Mouse (Mus musculus) ES-E14 (cell line): ENCODE data around the gene Slc7a9. TPM values are rescaled to one million over a fixed set of nuclear protein-coding genes. Genes with fewer than 3 reads are reported as not detected.

ENCODE experiments used
- DNase-seq: peaks from one replicate; pipeline ENCODE4 v3.0.0-alpha.2; 2013; ENCODE audit warnings: low read depth, low spot score
- H3K27ac ChIP-seq: 2 replicates; pipeline ENCODE4 v1.5.1; 2012; ENCODE audit warnings: low read depth, mild to moderate bottlenecking, low read length, moderate library complexity, mixed read lengths; ENCODE audit not compliant: poor library complexity, insufficient read depth, severe bottlenecking
- H3K36me3 ChIP-seq: 2 replicates; pipeline ENCODE4 v1.6.1; 2012; ENCODE audit warnings: mild to moderate bottlenecking, low read length, moderate library complexity, mixed read lengths; ENCODE audit not compliant: control insufficient read depth, poor library complexity, insufficient read depth, severe bottlenecking
- H3K4me1 ChIP-seq, 2 experiments: fragments of 150-350 bp in 1 of 2; sonication (generic) in 1 of 2; 2 replicates each; pipeline ENCODE4 v1.6.1; 2012; ENCODE audit warnings: low read length in 2 of 2, mild to moderate bottlenecking in 1 of 2, mixed read lengths in 1 of 2; ENCODE audit not compliant: control insufficient read depth in 2 of 2, insufficient read depth in 2 of 2, poor library complexity in 1 of 2
- H3K4me3 ChIP-seq, 2 experiments: fragments of 150-350 bp in 1 of 2; sonication (generic) in 1 of 2; 2 replicates each; pipeline ENCODE4 v1.5.1; 2012; ENCODE audit warnings: low read length in 2 of 2, low read depth in 1 of 2, mild to moderate bottlenecking in 1 of 2, mixed read lengths in 1 of 2; ENCODE audit not compliant: insufficient read depth in 1 of 2, poor library complexity in 1 of 2, severe bottlenecking in 1 of 2
- H3K9ac ChIP-seq: 2 replicates; pipeline ENCODE4 v1.6.1; 2012; ENCODE audit warnings: low read depth, mild to moderate bottlenecking, low read length, mixed read lengths; ENCODE audit not compliant: poor library complexity, insufficient read depth, severe bottlenecking
- H3K9me3 ChIP-seq: fragments of 150-350 bp; sonication (generic); 2 replicates; pipeline ENCODE4 v1.6.1; 2012; ENCODE audit warnings: low read depth, mild to moderate bottlenecking, low read length; ENCODE audit not compliant: control insufficient read depth, insufficient read depth
- CHD2 ChIP-seq: IDR thresholded peaks from 2 replicates; pipeline ENCODE4 v1.6.1; 2014; ENCODE audit warnings: mild to moderate bottlenecking, low read depth, low read length, inconsistent platforms
- HCFC1 ChIP-seq: IDR thresholded peaks from 2 replicates; pipeline ENCODE4 v1.6.1; 2012; ENCODE audit warnings: low read length, inconsistent platforms, borderline replicate concordance; ENCODE audit not compliant: insufficient read depth
- MAFK ChIP-seq: IDR thresholded peaks from 2 replicates; pipeline ENCODE4 v1.6.1; 2014; ENCODE audit warnings: mild to moderate bottlenecking, low read depth, low read length, inconsistent platforms; ENCODE audit not compliant: insufficient read depth
- ZC3H11A ChIP-seq: IDR thresholded peaks from 2 replicates; pipeline ENCODE4 v1.6.1; 2012; ENCODE audit warnings: low read depth, mild to moderate bottlenecking, inconsistent platforms, low read length, borderline replicate concordance
- ZNF384 ChIP-seq: IDR thresholded peaks from 2 replicates; pipeline ENCODE4 v1.6.1; 2012; ENCODE audit warnings: low read depth, low read length, inconsistent platforms
- in situ Hi-C, 2 experiments: fragments of 600-800 bp; cut with MboI; formaldehyde crosslinking; loops; one replicate each; pipeline ENCODE4 v1.15.1; 2025; ENCODE audit warnings: low sequenced_read_pairs in 2 of 2, inconsistent platforms in 1 of 2; ENCODE audit not compliant: unreplicated experiment in 2 of 2
- total RNA-seq: library from RNA; depleted of rRNA; stranded (reverse); fragments of 300-350 nt; gene quantifications from 2 replicates; pipeline ENCODE4 v1.2.3, GENCODE M21; 2012

The Slc7a9 gene
- total RNA-seq, 1 experiment, result 0.62 TPM

- in situ Hi-C loops, result no loop called here
- no peak for TF ChIP-seq ZNF384
- TF ChIP-seq ZC3H11A, result no peak
- TF ChIP-seq MAFK, result no peak
- no peak for TF ChIP-seq CHD2
- TF ChIP-seq HCFC1, result no peak
- peaks cover 2 to 3% of the 10 kb centered on the region in 2 experiments; a peak in 1 of 4 replicates for H3K4me1 ChIP-seq
- H3K9ac ChIP-seq, result no peak overlapping the region
- peaks cover 15% of the 10 kb centered on the region for H3K36me3 ChIP-seq
- no peaks in the 10 kb centered on the region for H3K9me3 ChIP-seq
- no peak overlapping the region for H3K27ac ChIP-seq
- H3K4me3 ChIP-seq, result no peak overlapping the region
- DNase-seq, result no peak
Measured at GRCm38 (mm10) chr7:35416654-35416948, 32.0 kb upstream of the Slc7a9 start.

DNA sequence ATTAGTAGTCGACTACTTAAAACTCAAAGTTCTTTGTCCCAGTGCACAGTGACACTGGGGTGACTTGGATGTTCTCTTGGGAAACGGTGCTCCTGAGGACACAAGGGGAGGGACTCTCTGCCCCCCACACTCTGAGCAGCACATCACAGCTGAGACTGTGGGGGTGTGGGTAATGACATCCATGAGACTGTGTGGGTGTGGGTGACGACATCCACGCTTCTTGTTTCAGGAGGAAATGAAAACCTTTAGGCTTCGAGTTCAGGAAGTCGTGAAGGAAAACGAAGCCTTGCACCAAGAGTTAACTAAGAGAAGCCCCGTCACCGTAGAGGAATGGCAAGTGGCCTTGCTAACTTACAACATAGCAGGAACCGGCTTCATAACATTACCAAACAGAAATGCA is 25.5 kb upstream of the Slc7a9 start:
- TF ChIP-seq HCFC1 (no peak), ZC3H11A (no peak), CHD2 (no peak), MAFK (no peak), ZNF384 (no peak)
- Histone ChIP-seq H3K9me3 (no peaks in the 10 kb centered on the region), H3K27ac (no peak overlapping the region), H3K9ac (no peak overlapping the region), H3K36me3 (peaks cover 14% of the 10 kb centered on the region), H3K4me1 (peaks cover 2 to 3% of the 10 kb centered on the region in 2 experiments; a peak in 1 of 4 replicates), H3K4me3 (no peak overlapping the region)
- DNase-seq, result no peak
- in situ Hi-C loops, result no loop called here

- in situ Hi-C loops, result no loop called here
- no peak for DNase-seq
- H3K4me1 ChIP-seq, result no peaks in the 10 kb centered on the region
- H3K36me3 ChIP-seq, result peaks cover 8% of the 10 kb centered on the region
- no peaks in the 10 kb centered on the region for H3K9me3 ChIP-seq
- H3K27ac ChIP-seq, result no peak overlapping the region
- no peak overlapping the region for H3K9ac ChIP-seq
- TF ChIP-seq HCFC1 (no peak), ZC3H11A (no peak), ZNF384 (no peak), CHD2 (no peak), MAFK (no peak)
- no peak overlapping the region for H3K4me3 ChIP-seq
Measured at GRCm38 (mm10) chr7:35428146-35428545, 20.4 kb upstream of the Slc7a9 start.

DNA sequence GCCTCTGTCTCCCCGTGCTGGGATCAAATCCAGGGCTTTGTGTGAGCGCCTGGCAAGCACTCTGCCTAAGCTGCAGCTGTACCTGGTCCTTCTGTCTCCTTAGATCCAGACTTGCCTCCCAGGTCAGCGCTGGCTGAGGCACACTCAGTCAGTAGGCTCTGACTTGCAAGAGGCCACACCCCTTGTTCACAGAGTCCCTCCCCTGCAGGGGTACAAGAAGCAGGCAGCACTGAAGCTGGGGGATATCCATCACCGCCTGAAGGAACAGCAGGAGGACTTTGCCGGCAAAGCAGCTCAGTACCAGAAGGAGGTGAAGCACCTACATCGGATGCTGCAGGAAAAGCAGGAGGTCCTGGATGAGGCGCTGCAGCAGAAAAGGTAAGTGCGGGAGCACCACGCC is 13.3 kb upstream of the Slc7a9 start:
- H3K9me3 ChIP-seq, result no peaks in the 10 kb centered on the region
- peak overlapping the region; percentile 17; the same call in 1 of the 2 replicates for H3K27ac ChIP-seq
- H3K4me1 ChIP-seq, result peaks cover 0 to 5% of the 10 kb centered on the region in 2 experiments; a peak in 1 of 4 replicates
- peaks cover 23% of the 10 kb centered on the region for H3K36me3 ChIP-seq
- DNase-seq, result peak; percentile 34
- in situ Hi-C loops, result no loop called here
- no peak for TF ChIP-seq CHD2
- no peak for TF ChIP-seq ZC3H11A
- no peak for TF ChIP-seq MAFK
- no peak for TF ChIP-seq ZNF384
- no peak for TF ChIP-seq HCFC1
- H3K4me3 ChIP-seq, result peak overlapping the region in 1 of 2 experiments; percentile 24; a peak in 1 of 4 replicates
- H3K9ac ChIP-seq, result no peak overlapping the region

DNA sequence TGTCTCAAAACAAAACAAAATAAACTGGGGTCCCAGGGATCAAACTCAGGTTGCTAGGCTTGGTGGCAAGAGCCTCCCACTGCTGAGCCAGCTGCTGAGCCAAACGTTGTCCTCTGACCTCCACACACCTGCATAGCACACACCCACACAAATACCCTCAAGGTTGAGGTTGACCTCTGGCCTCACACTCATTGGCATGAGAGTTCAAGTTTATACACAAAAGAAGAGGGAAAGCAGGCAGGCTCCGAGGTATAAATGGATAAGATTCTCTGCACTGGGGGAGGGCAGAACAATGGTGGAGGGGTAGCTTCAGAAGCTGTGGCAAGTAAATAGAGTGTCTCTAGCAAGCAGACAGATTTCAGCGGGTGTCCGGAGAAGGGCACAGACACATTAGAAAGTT is 1.1 kb upstream of the Slc7a9 start:
- H3K4me1 ChIP-seq, result peaks cover 2 to 17% of the 10 kb centered on the region in 2 experiments; a peak in 3 of 4 replicates
- TF ChIP-seq ZC3H11A, result no peak
- TF ChIP-seq HCFC1, result no peak
- no peak for TF ChIP-seq ZNF384
- no peak for TF ChIP-seq MAFK
- no peak for TF ChIP-seq CHD2
- no peaks in the 10 kb centered on the region for H3K36me3 ChIP-seq
- in situ Hi-C loops, result no loop called here
- peak overlapping the region; percentile 5; the same call in 1 of the 2 replicates for H3K9ac ChIP-seq
- no peak overlapping the region for H3K4me3 ChIP-seq
- no peaks in the 10 kb centered on the region for H3K9me3 ChIP-seq
- peak; percentile 29 for DNase-seq
- H3K27ac ChIP-seq, result peak overlapping the region; percentile 76
